Mouse (Mus musculus) left cerebral cortex, postnatal 25 days (tissue): ENCODE measurements around the gene Olfr523. TPM values are rescaled to one million over a fixed set of nuclear protein-coding genes. Genes with fewer than 3 reads are reported as not detected.

Experiments used
- DNase-seq, 2 experiments: peaks; one replicate each; pipeline ENCODE4 v3.0.0; 2022; ENCODE audit warnings: low spot score in 2 of 2, mixed read lengths in 1 of 2
- intact Hi-C: fragments of 180-260 bp; cut with DNase I; formaldehyde crosslinking; loops from one replicate; pipeline ENCODE4 v1.15.1; 2025
- total RNA-seq, 2 experiments: library from RNA; stranded (reverse); gene quantifications; 2 replicates each; pipeline ENCODE4 v1.2.3; 2021

Gene Olfr523
- total RNA-seq, 2 experiments from 2014 or later = not detected

DNA sequence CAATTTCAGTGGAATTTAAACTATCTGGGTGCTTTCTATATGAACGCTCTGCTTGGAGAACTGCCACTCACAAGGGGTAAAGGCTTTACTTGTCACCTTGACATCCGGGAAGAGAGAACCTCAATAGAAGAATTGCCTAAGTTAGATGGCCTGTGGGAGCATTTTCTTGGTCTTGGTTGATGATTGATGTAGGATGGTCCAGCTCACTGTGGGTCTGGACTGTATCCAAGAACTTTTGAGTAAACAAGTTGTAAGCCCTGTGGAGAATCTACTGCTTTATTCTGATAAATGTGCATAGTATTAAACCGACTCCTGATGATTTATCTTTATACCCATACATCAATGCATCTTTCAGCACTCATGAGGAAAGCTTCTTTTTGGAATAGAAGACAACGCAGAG, 3.6 kb upstream of the Olfr523 start:
- DNase-seq = no peak
- intact Hi-C loops = loop anchor here (5.0 kb wide), 2 partner anchors 308 to 548 kb away; no protein-coding TSS in a partner anchor

- DNase-seq = no peak
- intact Hi-C loops = no loop called here
Observed at GRCm38 (mm10) chr7:140170863-140171262, 2.2 kb upstream of the Olfr523 start.

GRCm38 (mm10) chr7:140179176-140179575, 6.2 kb downstream of the Olfr523 start:
- intact Hi-C loops = no loop called here
- no peak for DNase-seq

- intact Hi-C loops = loop anchor here (10.0 kb wide), 1 partner anchor 624 kb away; no protein-coding TSS in a partner anchor
- no peak for DNase-seq
Observed at GRCm38 (mm10) chr7:140180692-140181091, 7.7 kb downstream of the Olfr523 start.

DNA sequence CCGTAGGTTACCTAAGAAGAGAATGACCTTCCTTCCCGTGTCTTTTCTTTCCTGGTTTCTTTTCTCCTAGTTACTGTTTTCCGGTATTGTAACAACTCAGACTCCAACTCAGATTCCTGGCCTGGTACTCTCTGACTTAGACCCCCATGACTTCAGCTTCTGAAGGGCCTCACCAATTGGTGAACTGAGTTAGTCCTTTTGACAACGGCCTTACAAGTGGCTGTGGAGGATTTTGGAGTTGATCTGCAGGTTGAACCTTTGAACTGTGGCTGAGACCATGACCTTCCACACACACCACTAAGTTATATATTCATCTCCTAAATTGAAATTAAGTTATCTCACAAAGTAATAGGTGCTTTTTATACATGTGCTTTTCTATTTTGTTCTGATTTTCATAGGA, 11.2 kb downstream of the Olfr523 start:
- intact Hi-C loops = loop anchor here (10.0 kb wide), 1 partner anchor 621 kb away; no protein-coding TSS in a partner anchor
- DNase-seq = no peak

DNA sequence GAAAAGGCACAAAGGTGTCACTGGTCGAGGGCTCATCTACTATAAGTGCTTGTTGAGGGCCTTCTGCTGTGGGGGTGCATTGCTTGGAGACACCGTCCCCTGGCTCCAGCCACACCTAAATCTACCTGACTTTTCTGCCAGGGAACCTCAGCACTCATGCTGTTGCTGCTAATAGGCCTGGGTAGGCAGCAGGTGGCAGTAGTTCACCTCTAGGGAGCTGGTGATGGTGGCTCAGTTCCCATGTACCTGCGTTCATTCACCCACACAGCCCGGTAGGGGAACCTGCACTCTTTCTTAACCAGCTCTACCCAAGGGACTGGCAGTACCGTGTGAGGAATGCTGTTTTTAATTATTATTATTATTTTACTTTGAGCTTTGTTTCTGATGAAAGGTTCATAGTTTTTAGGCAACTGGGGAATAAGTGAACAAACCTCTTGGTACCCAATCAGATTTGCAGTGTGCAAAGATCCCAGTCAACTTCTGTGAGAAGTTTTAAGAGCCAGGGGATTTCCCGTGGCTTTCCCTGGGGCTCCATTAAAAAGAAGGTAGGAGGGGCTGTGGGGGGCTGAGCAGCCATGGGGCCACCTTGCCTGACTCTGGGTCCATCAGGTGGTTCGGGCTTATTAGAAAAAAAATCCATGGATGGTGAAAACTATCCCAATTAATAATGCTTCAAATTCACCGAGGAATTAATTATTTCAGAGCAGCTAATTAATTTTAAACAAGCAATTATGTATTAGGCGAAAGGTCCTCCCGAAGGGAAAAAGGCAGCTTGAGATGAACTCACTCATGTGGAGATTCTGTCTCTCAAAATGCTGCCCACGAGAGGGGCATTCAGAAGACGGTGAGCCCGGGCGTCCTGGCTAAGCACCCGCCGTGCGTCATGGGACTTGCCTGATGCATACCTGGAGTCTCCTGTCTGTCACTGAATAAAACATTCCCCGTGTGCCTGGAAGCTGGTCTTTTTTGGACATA, 13.9 kb downstream of the Olfr523 start:
- intact Hi-C loops = loop anchor here (5.0 to 10.0 kb wide), 3 partner anchors 545 to 640 kb away; no protein-coding TSS in a partner anchor
- DNase-seq = peak; percentile 42 to 44

- DNase-seq = peak; percentile 34 to 55
- intact Hi-C loops = loop anchor here (1.0 to 10.0 kb wide), 4 partner anchors 290 to 639 kb away; no protein-coding TSS in a partner anchor
Observed at GRCm38 (mm10) chr7:140187721-140188390, 14.8 kb downstream of the Olfr523 start.

GRCm38 (mm10) chr7:140188391-140189328, 15.6 kb downstream of the Olfr523 start:
- intact Hi-C loops = loop anchor here (1.0 to 10.0 kb wide), 4 partner anchors 290 to 639 kb away; no protein-coding TSS in a partner anchor
- DNase-seq = peak in 1 of 2 experiments; percentile 59

- intact Hi-C loops = no loop called here
- DNase-seq = no peak
Observed at GRCm38 (mm10) chr7:140190435-140190834, 17.4 kb downstream of the Olfr523 start.

DNA sequence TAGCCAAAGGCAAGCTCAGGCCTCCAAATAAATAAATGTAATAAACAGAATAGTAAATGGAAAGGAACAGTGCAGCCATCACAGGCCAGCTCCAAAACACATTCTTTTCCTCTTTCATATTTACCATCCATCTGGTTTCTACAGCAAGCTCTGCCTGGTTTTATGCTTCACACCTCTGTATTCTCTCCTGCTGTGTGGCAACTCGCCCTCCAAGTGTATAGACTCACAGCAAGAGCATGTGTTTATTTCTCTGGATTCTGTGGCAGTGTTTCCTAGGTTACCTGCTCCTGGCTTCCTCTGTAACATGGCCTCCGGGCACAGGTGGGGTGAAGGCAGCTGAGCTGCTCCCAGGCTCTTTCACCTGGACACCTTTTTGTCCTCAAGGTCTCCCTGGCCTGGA, 19.4 kb downstream of the Olfr523 start:
- intact Hi-C loops = no loop called here
- DNase-seq = no peak

DNA sequence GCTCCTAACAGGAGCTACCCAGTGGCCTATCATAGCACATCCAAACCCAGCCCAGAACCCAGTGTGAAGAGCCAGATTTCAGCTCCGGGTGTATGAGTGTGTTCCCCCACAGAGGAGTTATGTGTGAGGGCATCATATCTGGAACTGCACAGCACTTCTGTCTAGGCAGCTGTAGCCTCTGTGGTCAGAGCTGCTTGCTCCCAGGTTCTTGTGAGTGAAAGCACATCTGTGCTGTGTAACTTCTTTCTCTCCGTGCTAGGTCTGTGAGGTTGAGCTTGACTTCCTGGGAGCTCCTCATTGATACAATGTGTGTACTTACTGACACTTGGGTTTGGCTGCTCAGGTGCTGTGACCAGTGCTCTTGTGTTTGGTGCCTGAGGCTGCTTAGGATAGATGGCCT, 19.8 kb downstream of the Olfr523 start:
- DNase-seq = no peak
- intact Hi-C loops = no loop called here

DNA sequence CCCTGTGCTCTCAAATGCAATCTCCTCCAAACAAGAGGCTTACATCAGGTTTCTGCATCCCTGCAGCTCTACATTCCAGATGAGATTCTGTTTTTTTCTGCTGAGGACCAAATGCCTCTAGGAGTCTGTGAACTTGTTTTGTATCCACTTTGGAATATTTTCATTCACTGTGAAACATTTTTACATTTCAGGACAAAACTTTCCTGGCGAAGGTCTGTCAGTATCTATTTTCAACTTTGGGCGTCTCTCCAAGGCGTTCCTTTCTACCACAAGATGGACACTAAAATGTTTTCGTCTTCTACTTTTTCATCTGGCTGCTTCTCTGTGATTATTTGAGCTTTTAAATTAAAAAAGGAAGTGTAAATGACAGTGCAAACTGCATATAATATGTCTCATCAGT, 21.0 kb downstream of the Olfr523 start:
- intact Hi-C loops = no loop called here
- DNase-seq = peak in 1 of 2 experiments; percentile 66

DNA sequence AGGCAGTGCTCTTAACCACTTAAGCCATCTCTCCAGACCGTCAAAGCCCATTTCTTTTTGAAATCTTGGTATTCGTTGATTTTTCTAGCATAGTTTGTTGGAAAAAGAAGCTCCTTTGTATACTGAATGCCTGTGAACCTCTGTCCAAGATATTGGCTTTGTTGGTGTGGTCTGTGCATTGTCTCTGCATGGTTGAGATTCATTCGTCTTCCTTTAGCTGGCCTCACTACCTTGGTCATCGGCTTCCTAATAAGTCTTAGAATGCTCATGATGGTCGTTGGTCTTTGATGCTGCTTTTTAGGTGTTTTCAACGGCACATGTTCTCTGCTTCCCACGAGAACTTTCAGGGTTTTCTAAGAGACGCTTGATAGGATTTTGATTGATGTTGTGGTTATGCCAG, 23.0 kb downstream of the Olfr523 start:
- no peak for DNase-seq
- intact Hi-C loops = no loop called here

- DNase-seq = no peak
- intact Hi-C loops = no loop called here
Observed at GRCm38 (mm10) chr7:140201090-140201489, 28.1 kb downstream of the Olfr523 start.

DNA sequence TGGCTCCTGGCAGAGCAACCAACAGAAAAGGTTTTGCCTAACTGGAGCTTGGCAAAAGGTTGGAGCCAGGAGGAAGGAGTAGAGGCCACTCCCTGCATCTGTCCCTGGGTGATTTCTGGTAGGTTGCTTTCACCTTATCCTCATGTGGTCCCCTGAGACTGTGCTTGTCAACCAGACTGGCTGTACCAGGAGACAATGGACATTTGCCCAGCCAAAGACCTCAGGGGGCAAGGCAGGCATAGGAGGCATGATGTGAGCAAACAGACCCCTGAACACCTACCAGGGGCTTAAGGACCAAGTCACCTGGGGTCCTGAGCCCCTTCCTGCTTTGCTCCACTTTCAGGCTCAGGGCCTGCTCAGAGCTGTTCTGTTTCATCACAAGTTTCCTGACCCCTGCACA, 32.8 kb downstream of the Olfr523 start, which contains the start of gene Olfr524:
TSS of gene Olfr524 (minus strand) at position 101 of the 400 bp plus-strand sequence.
- intact Hi-C loops = no loop called here

DNA sequence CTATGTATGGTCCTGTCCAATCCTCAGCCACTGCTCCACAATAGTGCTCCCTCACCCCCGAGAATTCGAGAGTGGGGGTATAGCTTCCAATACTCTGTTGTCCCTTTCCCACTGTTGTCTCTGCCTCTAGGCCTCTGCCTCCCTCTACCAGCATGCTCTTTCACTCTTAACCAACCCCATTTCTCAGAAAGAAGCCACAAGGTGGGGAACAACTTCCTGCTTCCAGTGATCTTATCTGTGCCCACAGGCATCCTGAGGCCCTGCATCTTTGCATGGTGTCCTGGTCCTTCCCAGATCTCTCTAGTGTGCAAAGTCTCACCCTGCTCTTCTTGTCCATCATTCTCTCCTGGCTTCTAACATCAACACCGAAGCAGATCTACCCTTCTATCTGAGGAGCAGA, 33.9 kb downstream of the Olfr523 start:
- intact Hi-C loops = no loop called here
- DNase-seq = no peak

More for the DNA sequence above, 32.8 kb downstream of the Olfr523 start, which contains the start of gene Olfr524:
- no peak for DNase-seq

DNA sequence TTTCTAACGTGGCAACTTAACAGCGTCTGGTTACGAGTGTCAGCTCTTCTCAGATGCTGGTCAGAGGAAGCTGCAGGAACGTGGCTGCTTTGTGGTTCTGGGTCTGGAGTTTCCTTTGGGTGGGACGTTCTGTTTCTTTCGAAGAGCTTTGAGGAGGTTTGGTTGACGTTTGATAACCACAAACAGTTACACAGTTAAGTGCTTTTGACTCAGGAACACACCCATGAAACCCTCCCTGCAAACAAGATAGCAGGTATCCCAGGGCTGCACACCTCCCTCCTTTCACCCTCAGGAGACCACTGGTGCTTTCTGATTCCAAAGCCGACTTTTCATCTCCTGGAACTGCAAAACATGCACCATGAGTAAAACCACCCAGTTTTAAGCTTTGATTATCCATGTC, 35.1 kb downstream of the Olfr523 start:
- intact Hi-C loops = no loop called here

GRCm38 (mm10) chr7:140208677-140209076, 35.7 kb downstream of the Olfr523 start:
- DNase-seq = no peak
- intact Hi-C loops = no loop called here

More for the DNA sequence above, 35.1 kb downstream of the Olfr523 start:
- no peak for DNase-seq

DNA sequence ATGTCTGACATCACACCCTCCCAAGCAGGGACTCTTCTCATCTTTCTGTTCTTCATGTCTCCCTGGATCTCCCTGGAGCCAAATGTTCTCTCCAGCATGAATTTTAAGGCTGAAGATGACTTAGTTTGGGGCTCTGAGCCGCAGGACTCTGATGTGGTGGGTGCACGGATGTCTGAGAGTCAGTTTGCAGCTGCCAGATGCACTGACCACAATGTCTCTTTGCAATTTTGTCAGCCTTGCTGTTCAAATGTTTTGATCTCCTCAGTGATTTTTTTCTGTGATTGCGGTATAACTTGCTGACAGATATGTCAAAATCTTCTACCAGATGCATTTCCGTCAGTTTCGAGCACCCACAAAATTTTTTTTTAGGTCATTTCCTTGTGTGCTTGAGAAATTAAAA, 40.8 kb downstream of the Olfr523 start:
- intact Hi-C loops = no loop called here
- DNase-seq = no peak
